Mouse (Mus musculus) spleen, adult 2 months (tissue): ENCODE data around the gene Man2b2.

Source experiments
- CTCF ChIP-seq: fragments of 200-500 bp; IDR thresholded peaks from 2 replicates; pipeline ENCODE4 v1.5.1; 2011; ENCODE audit warnings: mild to moderate bottlenecking, inconsistent platforms; ENCODE audit not compliant: insufficient read depth, insufficient read length, insufficient replicate concordance; ENCODE audit errors: extremely low read depth
- POLR2A ChIP-seq: fragments of 200-500 bp; IDR thresholded peaks from 2 replicates; pipeline ENCODE4 v1.6.1; 2011; ENCODE audit warnings: low read depth, low read length, inconsistent platforms

DNA sequence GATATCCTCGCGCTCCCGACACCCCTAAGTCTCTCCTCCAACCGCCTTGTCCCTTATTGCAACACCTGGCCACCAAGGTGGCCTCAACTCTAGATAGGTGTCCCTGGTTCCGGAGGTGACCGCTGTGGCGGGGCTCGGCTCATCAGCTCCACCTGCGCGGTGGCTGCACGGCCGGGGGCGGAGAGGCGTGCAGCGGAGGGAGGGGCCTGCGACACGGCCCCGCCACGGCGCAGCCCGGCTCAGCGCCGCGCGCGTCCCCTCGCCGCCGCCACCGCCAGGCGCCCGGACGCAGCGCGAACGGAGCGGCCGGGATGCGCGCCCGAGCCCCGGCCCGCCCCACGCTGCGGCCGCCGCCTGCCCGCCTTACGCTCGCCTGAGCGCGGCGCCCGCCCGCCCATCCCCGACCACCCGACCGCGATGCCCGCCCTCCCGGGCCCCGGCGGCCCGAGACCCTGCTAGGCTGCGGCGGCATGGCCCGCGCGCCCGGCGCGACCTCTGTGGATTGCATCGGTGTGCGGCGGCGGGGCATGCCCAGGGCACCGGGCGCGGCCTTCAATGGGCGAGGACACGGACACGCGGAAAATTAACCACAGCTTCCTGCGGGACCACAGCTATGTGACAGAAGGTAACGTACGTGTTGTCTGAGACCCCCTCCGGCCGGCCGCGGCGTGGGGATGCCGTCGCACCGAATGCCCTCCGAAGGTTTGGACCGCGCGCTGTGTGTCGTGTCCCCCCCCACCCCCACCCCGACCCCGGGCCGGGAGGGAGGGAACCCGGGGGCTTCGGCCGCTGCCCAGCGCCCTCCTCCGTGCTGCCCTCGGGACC is 38.0 kb upstream of the Man2b2 start, which contains the start of gene Ppp2r2c:
- TF ChIP-seq CTCF (no peak), POLR2A (no peak)
